Comparison of ENCODE assay signal across 8 mouse cellular contexts in genomic region chr14:22783211-22784161, GRCm38 (mm10).
DNase-seq lines count a peak whose midpoint lies in the region; ATAC-seq and TF ChIP-seq lines count a peak whose summit lies in the region.

No protein-coding gene starts in this region.

- peaks cover 9% of the 10 kb centered on the region for H3K4me1 ChIP-seq in liver, adult 2 months (ENCODE audit: control insufficient read depth, insufficient read depth, low read length)
- H3K4me1 ChIP-seq in liver, postnatal 0 days (ENCODE audit: insufficient read depth) = no peaks in the 10 kb centered on the region
- peaks cover 12% of the 10 kb centered on the region for H3K4me1 ChIP-seq in embryonic facial prominence, embryonic 15.5 days
- peaks cover 23% of the 10 kb centered on the region for H3K4me1 ChIP-seq in neural tube, embryonic 12.5 days

- no peak for TF ChIP-seq CTCF in liver, adult 2 months (IDR thresholded peaks at IDR 0.05; ENCODE audit: low read depth, low read length)
- no peak for TF ChIP-seq CTCF in liver, postnatal 0 days (IDR thresholded peaks at IDR 0.05; ENCODE audit: low read depth)

- ATAC-seq in liver, postnatal 0 days = no peak
- ATAC-seq in embryonic facial prominence, embryonic 15.5 days (ENCODE audit: insufficient number of reproducible peaks, low FRiP score, low TSS enrichment, low read depth) = peak; percentile 57; the same call in 1 of the 2 replicates
- peak; percentile 97 for ATAC-seq in neural tube, embryonic 12.5 days (ENCODE audit: low FRiP score, low read depth)

- no peak overlapping the region for H3K9ac ChIP-seq in liver, adult 2 months (ENCODE audit: low read depth, low read length)
- H3K9ac ChIP-seq in liver, postnatal 0 days (replicated peaks) = no peak overlapping the region
- no peak overlapping the region for H3K9ac ChIP-seq in embryonic facial prominence, embryonic 15.5 days
- peak overlapping the region; percentile 10; the same call in 1 of the 2 replicates for H3K9ac ChIP-seq in neural tube, embryonic 12.5 days

- H3K36me3 ChIP-seq in liver, adult 2 months (ENCODE audit: control insufficient read depth, insufficient read depth, low read length) = no peaks in the 10 kb centered on the region
- no peaks in the 10 kb centered on the region for H3K36me3 ChIP-seq in liver, postnatal 0 days (replicated peaks; ENCODE audit: insufficient read depth, low read length)
- H3K36me3 ChIP-seq in embryonic facial prominence, embryonic 15.5 days = no peaks in the 10 kb centered on the region
- H3K36me3 ChIP-seq in neural tube, embryonic 12.5 days = no peaks in the 10 kb centered on the region

- WGBS in liver, adult 2 months = 32% methylated on average over 15 of the region's 15 CpGs
- 37% methylated on average over 15 of the region's 15 CpGs for WGBS in liver, postnatal 0 days (ENCODE audit: insufficient replicate concordance)
- WGBS in embryonic facial prominence, embryonic 15.5 days = 48% methylated on average over 15 of the region's 15 CpGs
- 9% methylated on average over 15 of the region's 15 CpGs for WGBS in neural tube, embryonic 12.5 days

- H3K4me2 ChIP-seq in liver, postnatal 0 days (ENCODE audit: low read depth, low read length) = no peak overlapping the region
- no peak overlapping the region for H3K4me2 ChIP-seq in embryonic facial prominence, embryonic 15.5 days (replicated peaks)
- H3K4me2 ChIP-seq in neural tube, embryonic 12.5 days (replicated peaks) = peak overlapping the region; percentile 32

- H3K79me2 ChIP-seq in liver, adult 2 months (ENCODE audit: control insufficient read depth, insufficient read depth, low read length) = no peaks in the 10 kb centered on the region

- DNase-seq in liver, adult 2 months (ENCODE audit: extremely low read depth, low read depth, low spot score) = peak; percentile 86
- no peak for DNase-seq in liver, postnatal 0 days
- peak; percentile 82 to 86 for DNase-seq in kidney, postnatal 25 days
- DNase-seq in thymus, postnatal 36 days = no peak
- no peak for DNase-seq in spleen, postnatal 10 days (ENCODE audit: low spot score in 2 of 2)
- no peak for DNase-seq in frontal cortex, postnatal 25 days (ENCODE audit: low spot score in 2 of 2)

- H3K4me3 ChIP-seq in liver, adult 2 months (ENCODE audit: insufficient read depth, low read depth, low read length) = no peak overlapping the region
- no peak overlapping the region for H3K4me3 ChIP-seq in liver, postnatal 0 days (ENCODE audit: low read depth, low read length)
- no peak overlapping the region for H3K4me3 ChIP-seq in embryonic facial prominence, embryonic 15.5 days (replicated peaks)
- no peak overlapping the region for H3K4me3 ChIP-seq in neural tube, embryonic 12.5 days

- no peaks in the 10 kb centered on the region for H3K27me3 ChIP-seq in liver, adult 2 months (ENCODE audit: control insufficient read depth, insufficient read depth, low read length)
- H3K27me3 ChIP-seq in liver, postnatal 0 days (ENCODE audit: insufficient read depth, low read length) = no peaks in the 10 kb centered on the region
- no peaks in the 10 kb centered on the region for H3K27me3 ChIP-seq in embryonic facial prominence, embryonic 15.5 days
- no peaks in the 10 kb centered on the region for H3K27me3 ChIP-seq in neural tube, embryonic 12.5 days (replicated peaks)

- no peak for TF ChIP-seq EP300 in liver, postnatal 0 days (IDR thresholded peaks at IDR 0.05; ENCODE audit: low read depth)

- no peak overlapping the region for H3K27ac ChIP-seq in liver, adult 2 months (replicated peaks; ENCODE audit: insufficient read depth, low read depth, low read length)
- H3K27ac ChIP-seq in liver, postnatal 0 days (ENCODE audit: low read depth) = no peak overlapping the region
- H3K27ac ChIP-seq in embryonic facial prominence, embryonic 15.5 days (replicated peaks) = no peak overlapping the region
- H3K27ac ChIP-seq in neural tube, embryonic 12.5 days = peak overlapping the region; percentile 71; the same call in 1 of the 2 replicates

- H3K9me3 ChIP-seq in liver, postnatal 0 days (ENCODE audit: low read length) = no peaks in the 10 kb centered on the region
- no peaks in the 10 kb centered on the region for H3K9me3 ChIP-seq in embryonic facial prominence, embryonic 15.5 days (replicated peaks)
- no peaks in the 10 kb centered on the region for H3K9me3 ChIP-seq in neural tube, embryonic 12.5 days

- no peak for TF ChIP-seq POLR2A in liver, adult 2 months (IDR thresholded peaks at IDR 0.05; ENCODE audit: extremely low read depth, insufficient read depth, low read length)

Comparison
In these comparisons a context has a peak if more than half of its experiments do, and no peak if none do; other contexts are left out.
1. DNase-seq: peak in liver, adult 2 months (single experiment) and kidney, postnatal 25 days (2 of 2); none in liver, postnatal 0 days (single experiment), thymus, postnatal 36 days (0 of 2), spleen, postnatal 10 days (0 of 2) and frontal cortex, postnatal 25 days (0 of 2).